Comparison of ENCODE assay signal across 8 mouse cellular contexts in the genomic region with DNA sequence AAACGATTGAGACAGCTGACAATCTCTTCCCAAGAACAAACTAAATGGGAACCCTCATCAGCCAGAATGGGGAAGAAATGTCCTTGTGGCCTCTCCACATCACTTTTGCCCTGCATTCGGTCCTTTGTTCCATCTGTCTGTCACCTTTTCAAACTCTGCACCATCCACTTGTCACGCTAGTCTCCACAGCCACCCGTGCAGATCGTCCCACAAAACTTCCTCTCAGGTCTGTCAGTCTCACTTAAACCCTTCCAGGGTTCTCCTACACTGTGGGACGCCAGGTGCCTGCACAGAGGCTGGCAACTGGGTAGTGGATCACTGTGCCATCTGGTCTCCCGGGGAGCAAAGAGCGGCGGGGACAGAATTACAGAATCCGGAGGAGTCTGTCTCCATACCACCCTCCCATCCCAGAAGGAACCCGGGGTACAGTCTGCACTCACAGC. TPM values are rescaled to one million over a fixed set of nuclear protein-coding genes. Genes with fewer than 3 reads are reported as not detected.
DNase-seq lines count a peak whose midpoint lies in the region; ATAC-seq and TF ChIP-seq lines count a peak whose summit lies in the region.

No protein-coding gene starts in this region.

- H3K9me3 ChIP-seq in heart, embryonic 14.5 days (ENCODE audit: control insufficient read depth, low read length) = no peaks in the 10 kb centered on the region
- no peaks in the 10 kb centered on the region for H3K9me3 ChIP-seq in G1E (replicated peaks)
- no peaks in the 10 kb centered on the region for H3K9me3 ChIP-seq in midbrain, embryonic 10.5 days (replicated peaks)

- H3K36me3 ChIP-seq in heart, embryonic 14.5 days (ENCODE audit: control insufficient read depth, insufficient read depth, low read length) = 0 out of 2 replicates have a peak, but pooled peaks cover 7% of the 10 kb centered on the region
- no peaks in the 10 kb centered on the region for H3K36me3 ChIP-seq in G1E (replicated peaks)
- H3K36me3 ChIP-seq in midbrain, embryonic 10.5 days = peaks cover 21% of the 10 kb centered on the region

- peak; percentile 11; the same call in 1 of the 2 replicates for ATAC-seq in heart, embryonic 14.5 days (ENCODE audit: insufficient number of reproducible peaks, insufficient read depth, low FRiP score, low read depth)
- ATAC-seq in G1E (ENCODE audit: extremely low read depth, insufficient number of reproducible peaks, low FRiP score, poor library complexity, severe bottlenecking) = peak; percentile 29; the same call in 1 of the 2 replicates
- ATAC-seq in granulocyte monocyte progenitor cell, adult 5-6 weeks (replicated peaks; ENCODE audit: poor library complexity, severe bottlenecking) = peak; percentile 53
- ATAC-seq in cerebellum, adult (ENCODE audit: insufficient number of reproducible peaks, low FRiP score, low TSS enrichment) = no peak; the same call in 1 of the 2 replicates

- no peak for TF ChIP-seq CTCF in G1E (IDR thresholded peaks at IDR 0.05; ENCODE audit: low read depth, low read length)

- intact Hi-C loops in heart, postnatal 36 days (cut with DNase I) = loop anchor here (10.0 kb wide), 1 partner anchor 753 kb away; the partner anchor contains the start of genes Ccdc58 and Fam162a

- no peak for DNase-seq in heart, postnatal 36 days
- peak; percentile 5 for DNase-seq in G1E (ENCODE audit: low spot score)
- DNase-seq in midbrain, embryonic 10.5 days (ENCODE audit: low spot score) = no peak
- DNase-seq in layer of hippocampus, adult 8-10 months (ENCODE audit: low spot score in 2 of 2) = no peak
- no peak for DNase-seq in thymus, postnatal 14 days

- peaks cover 3 to 4% of the 10 kb centered on the region in 2 experiments; a peak in 2 of 4 replicates for H3K4me1 ChIP-seq in heart, embryonic 14.5 days (ENCODE audit: control insufficient read depth in 2 of 2, insufficient read depth in 2 of 2, low read length in 2 of 2)
- H3K4me1 ChIP-seq in G1E (ENCODE audit: insufficient read depth, low read depth, low read length) = peaks cover 11% of the 10 kb centered on the region
- H3K4me1 ChIP-seq in midbrain, embryonic 10.5 days = peaks cover 19% of the 10 kb centered on the region

- WGBS in heart, embryonic 14.5 days = 7% methylated on average over 11 of the region's 11 CpGs
- 2% methylated on average over 11 of the region's 11 CpGs for WGBS in midbrain, embryonic 10.5 days

- peak overlapping the region; percentile 75 for H3K9ac ChIP-seq in heart, embryonic 14.5 days (ENCODE audit: low read length)

- no peaks in the 10 kb centered on the region for H3K27me3 ChIP-seq in heart, embryonic 14.5 days (ENCODE audit: control insufficient read depth, insufficient read depth, low read length)
- H3K27me3 ChIP-seq in G1E (ENCODE audit: insufficient read depth, low read length) = no peaks in the 10 kb centered on the region
- peaks cover 18% of the 10 kb centered on the region for H3K27me3 ChIP-seq in midbrain, embryonic 10.5 days (ENCODE audit: low read depth, poor library complexity, severe bottlenecking)

- H3K4me3 ChIP-seq in heart, embryonic 14.5 days (ENCODE audit: control insufficient read depth in 1 of 2, insufficient read depth in 1 of 2, low read depth in 1 of 2, low read length in 2 of 2) = peak overlapping the region; percentile 60 to 83
- peak overlapping the region; percentile 91 for H3K4me3 ChIP-seq in G1E (ENCODE audit: low read depth, low read length)
- peak overlapping the region; percentile 90 for H3K4me3 ChIP-seq in midbrain, embryonic 10.5 days

- peak overlapping the region; percentile 93 for H3K4me2 ChIP-seq in heart, embryonic 14.5 days (ENCODE audit: low read length)

- no peak overlapping the region for H3K27ac ChIP-seq in heart, embryonic 14.5 days (replicated peaks in 1 of 2; ENCODE audit: control insufficient read depth in 1 of 2, insufficient read depth in 1 of 2, low read depth in 2 of 2, low read length in 2 of 2)
- H3K27ac ChIP-seq in midbrain, embryonic 10.5 days (replicated peaks) = 0 out of 2 replicates have a peak overlapping the region, but pooled peaks have one; percentile 92

RNA-seq across cellular contexts. Expression of gene Iqcb1, which starts 0.6 kb away (rescaled TPM):
- 23.9 and 28.4 TPM in 2 replicates for polyA plus RNA-seq in heart, embryonic 14.5 days (2014; fragmentation: Nextera tagmentation; extraction: Ambion mirVana)
- 10 to 100 TPM; 14.3 to 15.2 TPM for total RNA-seq in heart, postnatal 36 days (2021)
- 27.7 and 28.0 TPM in 2 replicates for total RNA-seq in G1E (2014; fragmentation: Nextera tagmentation)
- total RNA-seq in G1E (2017) = 17.3 and 19.0 TPM in 2 replicates
- 1.9 and 2.9 TPM in 2 replicates for polyA plus RNA-seq in G1E (2012)
- 4.7 and 13.6 TPM in 2 replicates for total RNA-seq in granulocyte monocyte progenitor cell, adult 5-6 weeks (2014; fragmentation: Nextera tagmentation)
- 10.8 and 11.2 TPM in 2 replicates for total RNA-seq in granulocyte monocyte progenitor cell, adult 5-6 weeks (2017)
- 68.4 and 69.4 TPM in 2 replicates for polyA plus RNA-seq in midbrain, embryonic 10.5 days (2016; fragmentation: Nextera tagmentation; extraction: Ambion mirVana)
- total RNA-seq in layer of hippocampus, adult 8-10 months (2022) = 10 to 100 TPM; 50.2 to 55.2 (median 53.1) TPM

RNA-seq across cellular contexts. Expression of gene Slc15a2, which starts 42.9 kb away (rescaled TPM):
- polyA plus RNA-seq in heart, embryonic 14.5 days (2014; fragmentation: Nextera tagmentation; extraction: Ambion mirVana) = 0.42 and 2.1 TPM in 2 replicates
- total RNA-seq in heart, postnatal 36 days (2021) = 1 to 10 TPM; 1.4 to 2.8 TPM
- total RNA-seq in G1E (2014; fragmentation: Nextera tagmentation) (141 and 144 TPM in 2 replicates), G1E (2017) (98.9 and 111 TPM in 2 replicates)
- polyA plus RNA-seq in G1E (2012) = 1.2 and 1.6 TPM in 2 replicates
- 5.8 and 9.2 TPM in 2 replicates for total RNA-seq in granulocyte monocyte progenitor cell, adult 5-6 weeks (2014; fragmentation: Nextera tagmentation)
- 6.1 and 10.6 TPM in 2 replicates for total RNA-seq in granulocyte monocyte progenitor cell, adult 5-6 weeks (2017)
- 1.1 and 1.3 TPM in 2 replicates for polyA plus RNA-seq in midbrain, embryonic 10.5 days (2016; fragmentation: Nextera tagmentation; extraction: Ambion mirVana)
- 10 to 100 TPM; 40.6 to 49.4 (median 47.8) TPM for total RNA-seq in layer of hippocampus, adult 8-10 months (2022)

RNA-seq across cellular contexts. Expression of gene Eaf2, which starts 47.2 kb away (rescaled TPM):
- 0.53 and 1.2 TPM in 2 replicates for polyA plus RNA-seq in heart, embryonic 14.5 days (2014; fragmentation: Nextera tagmentation; extraction: Ambion mirVana)
- under 1 TPM; 0.54 to 0.78 TPM for total RNA-seq in heart, postnatal 36 days (2021)
- 1.8 and 2.4 TPM in 2 replicates for total RNA-seq in G1E (2014; fragmentation: Nextera tagmentation)
- total RNA-seq in G1E (2017) = 1.4 and 2.1 TPM in 2 replicates
- polyA plus RNA-seq in G1E (2012) = 0.47 and 0.68 TPM in 2 replicates
- total RNA-seq in granulocyte monocyte progenitor cell, adult 5-6 weeks (2014; fragmentation: Nextera tagmentation) = 2.8 TPM in 1 of 2 replicates, not detected in the other
- total RNA-seq in granulocyte monocyte progenitor cell, adult 5-6 weeks (2017) = not detected in 2 replicates
- polyA plus RNA-seq in midbrain, embryonic 10.5 days (2016; fragmentation: Nextera tagmentation; extraction: Ambion mirVana) = 1.2 and 1.7 TPM in 2 replicates
- total RNA-seq in layer of hippocampus, adult 8-10 months (2022) = 1 to 10 TPM; 1.8 to 3.0 (median 2.2) TPM

RNA-seq across cellular contexts. Expression of gene Golgb1, which starts 47.3 kb away (rescaled TPM):
- 61.4 and 73.8 TPM in 2 replicates for polyA plus RNA-seq in heart, embryonic 14.5 days (2014; fragmentation: Nextera tagmentation; extraction: Ambion mirVana)
- total RNA-seq in heart, postnatal 36 days (2021) = 10 to 100 TPM; 45.5 to 46.8 TPM
- total RNA-seq in G1E (2014; fragmentation: Nextera tagmentation) (30.0 and 31.9 TPM in 2 replicates), G1E (2017) (33.9 and 39.3 TPM in 2 replicates)
- 11.0 and 12.1 TPM in 2 replicates for polyA plus RNA-seq in G1E (2012)
- total RNA-seq in granulocyte monocyte progenitor cell, adult 5-6 weeks (2014; fragmentation: Nextera tagmentation) = 31.5 and 39.4 TPM in 2 replicates
- total RNA-seq in granulocyte monocyte progenitor cell, adult 5-6 weeks (2017) = 32.4 and 59.6 TPM in 2 replicates
- 76.7 and 78.3 TPM in 2 replicates for polyA plus RNA-seq in midbrain, embryonic 10.5 days (2016; fragmentation: Nextera tagmentation; extraction: Ambion mirVana)
- total RNA-seq in layer of hippocampus, adult 8-10 months (2022) = 10 to 100 TPM; 70.1 to 80.3 (median 74.5) TPM
